Mouse (Mus musculus) mouse trophoblast stem cell (cell line): ENCODE measurements around the gene E2f6.

Experiments
- in situ Hi-C, 2 experiments: fragments of 300-500 bp; cut with MseI, MboI; formaldehyde crosslinking; loops; 2 replicates in 1 of 2; 3 replicates in 1 of 2; pipeline ENCODE4 v1.15.1; 2025

Gene E2f6

GRCm38 (mm10) chr12:16810525-16811431, at the start of gene E2f6:
Gene E2f6 (plus strand): TSS chr12:16810963.
- in situ Hi-C loops: loop anchor here in 1 of 2 experiments (25.0 kb wide), 1 partner anchor 202 kb away; the partner anchor contains the start of genes 2410004P03Rik and Pqlc3

- in situ Hi-C loops: no loop called here
These were observed 49.3 kb upstream of the E2f6 start for GRCm38 (mm10) chr12:16761461-16761860.

- in situ Hi-C loops: no loop called here
These were observed 46.9 kb upstream of the E2f6 start for GRCm38 (mm10) chr12:16763649-16764422.

- in situ Hi-C loops: no loop called here
These were observed 45.9 kb upstream of the E2f6 start for GRCm38 (mm10) chr12:16764776-16765445.

- in situ Hi-C loops: no loop called here
These were observed 42.5 kb upstream of the E2f6 start for GRCm38 (mm10) chr12:16768251-16768650.

- in situ Hi-C loops: no loop called here
These were observed 42.1 kb upstream of the E2f6 start for GRCm38 (mm10) chr12:16768711-16769110.

DNA sequence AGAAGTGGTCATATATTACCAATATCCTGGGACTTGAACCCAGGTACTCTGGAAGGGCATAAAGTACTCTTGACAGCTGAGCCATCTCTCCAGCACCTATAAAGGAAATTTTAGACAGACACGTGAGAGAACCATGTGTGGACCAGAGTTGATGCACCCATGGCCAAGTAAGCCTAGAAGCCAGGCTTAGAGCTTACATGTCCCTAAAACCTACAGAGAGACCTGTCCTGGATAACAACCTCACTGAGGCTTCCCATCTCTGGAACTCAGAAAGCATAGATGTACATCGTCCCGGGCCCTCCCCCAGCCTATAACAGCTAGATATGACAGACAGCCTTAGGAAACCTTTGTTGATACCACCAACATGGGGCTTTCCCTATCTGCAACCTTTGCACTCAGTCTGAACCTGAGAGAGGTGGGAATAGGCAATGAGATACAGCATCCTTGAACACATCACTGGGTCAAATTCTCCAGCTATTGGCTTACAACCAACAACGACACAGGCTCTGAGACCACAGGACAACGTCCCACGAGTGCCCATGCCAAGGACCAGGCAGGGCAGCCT, 41.1 kb upstream of the E2f6 start:
- in situ Hi-C loops: no loop called here

DNA sequence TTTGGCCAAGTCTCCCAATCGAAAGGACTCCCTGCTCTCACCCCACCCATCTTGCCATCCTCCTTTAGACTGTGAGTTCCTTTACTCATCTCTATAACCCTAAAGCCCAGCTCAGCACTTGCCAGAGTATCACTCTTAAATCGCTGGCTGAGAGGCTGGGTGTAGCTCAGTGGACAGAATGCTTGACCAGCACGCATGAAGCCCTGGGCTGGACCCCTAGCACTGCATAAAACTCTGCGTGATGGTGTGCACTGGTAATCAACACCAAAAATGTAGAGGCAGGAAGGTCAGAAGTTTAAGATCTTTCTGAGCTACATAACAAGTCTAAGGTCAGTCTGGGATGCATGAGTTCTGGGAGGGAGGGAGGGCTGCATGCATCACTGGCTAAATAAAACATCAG, 36.2 kb upstream of the E2f6 start:
- in situ Hi-C loops: no loop called here

DNA sequence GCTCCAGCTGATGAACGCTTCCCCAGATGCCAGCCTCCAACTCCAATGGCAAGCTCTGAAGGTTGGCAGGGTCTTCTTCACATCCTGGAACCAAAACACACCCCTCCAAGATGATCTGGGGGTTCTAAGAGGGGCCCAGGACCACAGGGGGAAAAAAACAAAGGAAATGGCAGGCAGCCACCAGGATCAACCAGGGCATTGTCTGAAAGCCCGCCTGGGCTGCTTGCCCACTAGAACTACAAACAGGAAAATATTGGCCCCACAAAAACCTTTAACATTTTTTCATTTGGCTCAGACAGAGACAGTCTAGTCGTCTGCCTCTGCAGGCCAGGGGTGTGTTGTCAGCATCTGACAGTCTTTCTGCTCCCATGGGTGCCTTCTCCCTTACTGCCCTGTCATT, 35.4 kb upstream of the E2f6 start:
- in situ Hi-C loops: no loop called here

GRCm38 (mm10) chr12:16778523-16778922, 32.2 kb upstream of the E2f6 start:
- in situ Hi-C loops: no loop called here

DNA sequence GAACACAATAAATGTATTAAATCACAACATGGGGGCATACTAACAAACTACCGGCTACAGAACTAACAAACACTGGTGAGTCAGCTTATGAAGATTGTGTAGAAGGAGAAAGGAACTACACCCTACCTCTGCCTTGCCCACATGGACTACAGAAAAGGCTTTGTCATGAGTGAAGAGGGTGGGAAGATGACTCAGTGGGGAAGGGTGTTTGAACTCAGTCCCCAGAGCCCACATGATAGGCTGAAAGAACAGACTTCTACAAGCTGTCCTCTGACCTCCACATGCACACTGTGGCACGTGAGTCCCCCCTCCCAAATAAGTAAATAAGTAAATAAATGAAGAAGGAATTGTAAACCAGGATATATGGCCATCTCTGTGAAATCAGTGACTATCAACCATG, 31.6 kb upstream of the E2f6 start:
- in situ Hi-C loops: no loop called here

DNA sequence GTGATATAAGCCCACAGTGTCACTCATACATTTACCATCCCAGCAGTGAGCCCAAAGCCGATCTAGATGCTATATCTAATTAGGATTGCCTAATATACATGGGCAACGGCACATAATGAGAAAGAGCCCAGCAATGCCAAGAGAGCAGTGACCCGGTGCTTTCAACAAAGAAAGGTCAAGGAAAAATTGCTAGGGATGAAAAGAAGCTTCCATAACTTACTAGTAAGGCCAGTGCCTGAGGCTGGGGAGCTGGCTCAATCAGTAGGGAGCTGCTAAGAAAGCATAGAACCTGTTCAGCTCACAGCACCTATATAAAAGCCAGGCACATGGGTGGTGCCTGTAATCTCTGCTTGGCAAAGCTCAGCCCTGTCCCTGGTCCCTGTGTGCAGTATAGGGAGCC, 30.4 kb upstream of the E2f6 start:
- in situ Hi-C loops: no loop called here

DNA sequence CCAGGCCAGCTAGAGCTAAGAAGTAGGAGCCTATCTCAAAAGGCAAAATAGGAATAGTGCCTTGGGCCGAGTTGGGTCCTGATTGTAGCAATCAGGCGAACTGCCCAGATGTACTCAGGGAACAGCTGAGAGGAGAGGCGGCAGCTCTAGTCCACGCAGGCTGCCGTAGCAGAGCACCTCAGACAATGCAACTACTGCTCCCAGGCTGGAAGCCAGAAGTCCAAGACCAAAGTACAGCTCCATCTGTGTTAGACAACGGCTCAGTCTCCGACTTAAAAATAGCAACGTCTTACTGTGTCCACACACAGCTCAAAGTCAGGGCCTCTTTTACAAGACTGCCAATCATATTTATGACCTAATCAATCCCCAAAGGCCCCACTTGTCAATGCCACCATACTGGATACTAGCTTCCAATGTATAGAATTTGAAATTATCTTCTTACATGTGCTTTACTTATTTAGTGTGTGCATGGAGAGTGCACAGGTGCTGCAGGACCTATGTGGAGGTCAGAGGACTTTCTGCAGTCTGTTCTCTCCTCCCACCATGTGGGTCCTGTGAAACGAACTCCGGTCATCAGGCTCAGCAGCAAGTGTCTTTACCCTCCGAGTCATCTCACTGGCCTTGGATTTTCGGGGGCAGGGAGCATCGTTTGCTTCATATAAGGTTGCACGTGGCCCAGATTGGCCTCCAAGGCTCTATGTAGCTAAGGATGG, 29.6 kb upstream of the E2f6 start:
- in situ Hi-C loops: no loop called here

- in situ Hi-C loops: no loop called here
These were observed 22.2 kb upstream of the E2f6 start for GRCm38 (mm10) chr12:16788600-16788999.

DNA sequence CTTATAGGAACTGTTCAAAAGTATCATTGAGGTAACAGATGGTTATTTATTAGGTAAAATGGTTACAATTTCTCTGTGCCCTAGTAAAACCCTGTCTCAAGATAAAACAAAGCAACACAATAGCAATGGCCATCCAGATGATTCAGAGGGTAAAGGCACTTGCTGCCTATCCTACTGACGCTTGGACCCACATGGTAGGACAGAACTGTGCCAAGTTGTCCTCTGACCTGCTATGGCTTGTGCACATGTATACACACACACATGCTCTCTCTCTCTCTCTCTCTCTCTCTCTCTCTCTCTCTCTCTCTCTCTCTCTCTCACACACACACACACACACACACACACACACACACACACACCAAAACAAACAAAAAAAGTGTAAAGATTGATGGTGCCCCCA, 21.6 kb upstream of the E2f6 start:
- in situ Hi-C loops: no loop called here

DNA sequence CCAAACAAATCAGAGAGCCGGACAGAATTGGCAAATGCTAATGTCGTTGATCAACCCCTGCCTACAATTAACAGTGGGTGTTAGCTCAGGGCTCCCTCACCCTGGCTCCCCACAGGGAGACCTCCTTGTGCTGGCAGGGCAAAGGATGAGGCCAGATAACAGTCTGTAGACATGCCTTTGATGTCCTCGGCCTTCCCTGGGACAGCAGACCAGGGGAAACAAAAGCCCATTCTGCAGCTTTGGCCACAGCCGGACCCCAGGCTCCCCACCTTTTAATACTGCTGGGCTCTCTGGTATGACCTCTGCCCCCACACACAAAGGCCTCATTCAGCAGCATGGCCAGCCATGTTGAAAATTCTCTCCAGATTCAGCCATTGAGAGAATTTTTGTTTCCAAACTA, 21.0 kb upstream of the E2f6 start:
- in situ Hi-C loops: no loop called here

GRCm38 (mm10) chr12:16790456-16790855, 20.3 kb upstream of the E2f6 start:
- in situ Hi-C loops: no loop called here

GRCm38 (mm10) chr12:16793371-16793770, 17.4 kb upstream of the E2f6 start:
- in situ Hi-C loops: no loop called here

GRCm38 (mm10) chr12:16795781-16796180, 15.0 kb upstream of the E2f6 start:
- in situ Hi-C loops: no loop called here

GRCm38 (mm10) chr12:16798894-16799293, 11.9 kb upstream of the E2f6 start:
- in situ Hi-C loops: no loop called here

DNA sequence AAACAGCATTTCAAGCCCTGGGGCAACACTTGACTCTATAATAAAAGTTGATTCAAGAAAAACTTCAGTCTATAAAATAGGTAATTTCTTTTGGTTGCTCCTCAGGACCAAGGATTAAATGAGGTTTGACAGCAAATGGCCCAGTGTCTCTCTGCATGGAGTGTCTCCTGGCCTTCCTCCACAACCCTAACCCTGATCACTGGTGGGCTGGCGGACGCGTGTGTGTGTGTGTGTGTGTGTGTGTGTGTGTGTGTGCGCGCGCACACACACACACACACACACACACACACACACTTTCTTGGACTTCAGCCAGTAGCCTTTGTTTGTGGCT, 10.9 kb upstream of the E2f6 start:
- in situ Hi-C loops: loop anchor here (5.0 to 25.0 kb wide), 3 partner anchors 78 to 212 kb away; partner anchors contain the start of genes Pqlc3 (in 2 of the 2) and 2410004P03Rik (in 1 of the 2)
